Mouse (Mus musculus) liver, adult (tissue): ENCODE measurements at regions not wholly inside any gene's neighbourhood (a gene's known extent, or its start where the extent isn't known, plus 50 kb on each side); places are given as distances from the start of the nearest gene placed in this dataset.

Experiments used
- GATA4 ChIP-seq: IDR thresholded peaks from 2 replicates; pipeline ENCODE4 v1.6.1; 2014; ENCODE audit warnings: mild to moderate bottlenecking, low read length; ENCODE audit not compliant: insufficient replicate concordance

GRCm38 (mm10) chr4:131324486-131324885 lies 380.3 kb downstream of the Matn1 start:
- no peak for TF ChIP-seq GATA4

GRCm38 (mm10) chr4:131325200-131325599 lies 381.0 kb downstream of the Matn1 start:
- TF ChIP-seq GATA4: no peak

GRCm38 (mm10) chr4:131325609-131326008 lies 381.4 kb downstream of the Matn1 start:
- TF ChIP-seq GATA4: no peak

- no peak for TF ChIP-seq GATA4
These were observed 385.2 kb downstream of the Matn1 start for GRCm38 (mm10) chr4:131329398-131329797.

GRCm38 (mm10) chr4:131331646-131332045 lies 387.5 kb downstream of the Matn1 start:
- no peak for TF ChIP-seq GATA4

- TF ChIP-seq GATA4: no peak
These were observed 392.6 kb downstream of the Matn1 start for GRCm38 (mm10) chr4:131336801-131337200.

GRCm38 (mm10) chr4:131340993-131341695 lies 397.0 kb downstream of the Matn1 start:
- TF ChIP-seq GATA4: no peak

GRCm38 (mm10) chr4:131346727-131347126 lies 402.5 kb downstream of the Matn1 start:
- no peak for TF ChIP-seq GATA4

GRCm38 (mm10) chr4:131350268-131350667 lies 406.1 kb downstream of the Matn1 start:
- TF ChIP-seq GATA4: no peak

GRCm38 (mm10) chr4:131354908-131355307 lies 410.7 kb downstream of the Matn1 start:
- TF ChIP-seq GATA4: no peak

- TF ChIP-seq GATA4: no peak
These were observed 411.4 kb downstream of the Matn1 start for GRCm38 (mm10) chr4:131355526-131355991.

- TF ChIP-seq GATA4: no peak
These were observed 412.1 kb downstream of the Matn1 start for GRCm38 (mm10) chr4:131356316-131356715.

- no peak for TF ChIP-seq GATA4
These were observed 418.8 kb downstream of the Matn1 start for GRCm38 (mm10) chr4:131363030-131363429.

- no peak for TF ChIP-seq GATA4
These were observed 420.6 kb downstream of the Matn1 start for GRCm38 (mm10) chr4:131364671-131365252.

GRCm38 (mm10) chr4:131366006-131366405 lies 421.8 kb downstream of the Matn1 start:
- no peak for TF ChIP-seq GATA4

GRCm38 (mm10) chr4:131366656-131367055 lies 422.5 kb downstream of the Matn1 start:
- no peak for TF ChIP-seq GATA4

- TF ChIP-seq GATA4: no peak
These were observed 428.3 kb downstream of the Matn1 start for GRCm38 (mm10) chr4:131372517-131372916.

GRCm38 (mm10) chr4:131373172-131373571 lies 429.0 kb downstream of the Matn1 start:
- no peak for TF ChIP-seq GATA4
